Mouse (Mus musculus) CH12.LX (cell line): Measurements from ENCODE around the gene Atf1.

Experiments used
- JUND ChIP-seq: conservative IDR thresholded peaks from 2 replicates; pipeline ENCODE4 v1.6.1; 2011; ENCODE audit warnings: low read depth, low read length, improper control_type of control experiment
- MAZ ChIP-seq: IDR thresholded peaks from 2 replicates; pipeline ENCODE4 v1.6.1; 2012; ENCODE audit warnings: low read depth, mild to moderate bottlenecking, inconsistent platforms, low read length, improper control_type of control experiment, moderate library complexity
- POLR2AphosphoS2 ChIP-seq: IDR thresholded peaks from 2 replicates; pipeline ENCODE4 v1.6.1; 2011; ENCODE audit warnings: low read depth, low read length, improper control_type of control experiment

GRCm38 (mm10) chr15:100248665-100249433 is 21.2 kb downstream of the Atf1 start:
- TF ChIP-seq POLR2AphosphoS2 (no peak), MAZ (no peak), JUND (no peak)
